Mouse (Mus musculus) thymus, adult 2 months (tissue): Measurements from ENCODE around the gene Stag1.

Source experiments
- CTCF ChIP-seq: fragments of 200-500 bp; IDR thresholded peaks from 2 replicates; pipeline ENCODE4 v1.5.1; 2012; ENCODE audit warnings: mild to moderate bottlenecking, control low read depth, low read length, moderate library complexity, borderline replicate concordance; ENCODE audit not compliant: control insufficient read depth, poor library complexity, insufficient read depth; ENCODE audit errors: extremely low read depth
- POLR2A ChIP-seq: fragments of 200-500 bp; IDR thresholded peaks from 2 replicates; pipeline ENCODE4 v1.6.1; 2012; ENCODE audit warnings: mild to moderate bottlenecking, low read length, control low read depth, moderate library complexity; ENCODE audit not compliant: control insufficient read depth, poor library complexity, insufficient read depth; ENCODE audit errors: extremely low read depth

DNA sequence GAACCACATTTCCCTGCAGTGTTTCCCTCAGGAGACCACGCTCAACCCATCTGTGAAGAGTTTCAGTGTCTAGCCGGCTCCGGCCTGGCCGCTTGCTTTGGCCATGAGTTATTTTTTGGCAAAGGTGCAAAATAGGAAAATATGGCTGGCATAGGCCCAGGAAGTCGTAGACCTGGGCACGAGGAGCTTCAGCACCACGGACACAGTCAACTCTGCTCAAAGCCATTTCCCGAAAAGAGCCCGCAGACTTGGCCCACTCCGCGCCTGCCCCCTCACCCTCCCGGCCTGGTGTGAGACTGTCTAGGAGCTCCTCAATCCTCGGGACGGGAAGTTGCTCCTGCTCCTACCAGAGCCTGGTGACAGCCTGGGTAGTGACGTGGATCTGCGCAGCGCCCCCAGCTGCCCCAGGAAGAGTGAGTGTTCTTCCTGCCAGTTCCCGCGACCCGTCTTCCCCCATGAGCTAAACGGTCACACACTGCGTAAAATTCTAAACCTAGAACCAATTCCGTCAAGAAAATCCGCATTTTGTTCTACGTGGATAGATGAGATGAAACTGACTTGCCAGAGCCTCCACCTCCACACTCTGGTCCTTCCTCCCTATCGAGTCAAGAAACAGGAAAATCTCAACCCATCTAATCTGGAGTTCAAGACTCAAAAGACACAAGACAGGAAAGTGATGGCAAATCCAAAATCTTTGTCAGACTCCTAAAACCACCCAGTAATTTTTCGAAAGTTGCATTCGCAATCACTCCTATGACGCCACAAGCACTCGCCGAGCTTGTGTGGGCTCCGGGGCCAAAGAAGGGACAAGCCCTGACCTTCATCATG lies 27.6 kb upstream of the Stag1 start:
- TF ChIP-seq CTCF (no peak), POLR2A (no peak)
